Mouse (Mus musculus): ENCODE measurements at regions not wholly inside any gene's neighbourhood (a gene's known extent, or its start where the extent isn't known, plus 50 kb on each side); places are given as distances from the start of the nearest gene placed in this dataset.

DNA sequence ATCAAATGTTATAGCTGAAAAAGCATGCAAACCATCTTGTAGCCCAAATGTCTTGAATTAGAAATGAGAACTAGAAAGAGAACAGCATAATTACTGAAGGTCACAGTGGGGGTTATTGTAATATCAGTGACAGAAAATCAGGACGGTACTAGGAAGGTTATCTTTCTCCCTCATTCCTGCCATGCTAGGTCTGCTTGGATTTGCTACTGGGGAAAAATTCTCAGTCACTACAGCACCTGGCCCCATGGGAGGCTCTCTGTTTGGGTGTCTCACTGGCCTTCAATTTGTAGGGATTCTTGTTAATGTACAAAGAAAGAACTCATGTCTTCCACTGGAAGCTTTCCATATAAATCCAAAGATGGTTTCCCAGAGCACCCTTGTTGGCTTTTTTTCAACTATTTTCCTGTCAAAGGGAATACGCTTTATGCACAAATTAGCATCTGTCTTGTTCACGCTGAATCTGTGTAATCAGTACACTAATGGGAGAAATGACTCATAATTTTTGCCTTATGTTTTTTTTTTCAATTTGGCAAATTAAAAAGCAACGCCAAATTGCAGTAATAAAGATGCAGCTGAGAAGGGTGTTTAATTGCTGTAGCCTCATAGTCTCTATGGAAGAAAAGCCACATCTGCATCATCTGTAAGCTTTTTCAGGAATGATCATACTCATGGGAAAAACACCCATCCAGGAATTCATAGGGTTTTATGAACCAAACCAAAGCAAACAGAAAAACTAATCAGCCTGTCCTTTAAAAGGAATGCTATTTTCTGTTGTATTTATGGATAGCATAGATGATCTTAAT is 290.2 kb upstream of the Arhgef26 start:
- in situ Hi-C loops (cut with MboI, MseI) = no loop called here

DNA sequence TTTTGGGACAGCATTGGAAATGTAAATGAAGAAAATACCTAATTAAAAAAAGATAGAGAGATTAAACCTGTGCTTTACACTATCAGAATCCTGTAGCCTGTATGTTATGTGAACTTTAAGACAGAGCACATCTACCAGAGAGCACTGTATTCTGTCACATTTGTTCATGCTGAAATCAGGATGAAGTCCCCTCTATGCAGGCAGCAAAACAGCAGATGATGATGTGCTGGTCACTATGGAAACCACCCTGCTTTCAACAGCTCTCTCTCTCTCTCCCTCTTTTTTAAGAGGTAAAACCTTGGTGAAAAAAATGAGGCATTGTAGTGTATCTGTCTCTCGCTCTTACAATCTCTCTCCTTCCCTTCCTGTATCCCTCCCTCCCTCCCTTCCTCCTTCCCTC is 283.9 kb upstream of the Arhgef26 start:
- in situ Hi-C loops (cut with MboI, MseI) = no loop called here

DNA sequence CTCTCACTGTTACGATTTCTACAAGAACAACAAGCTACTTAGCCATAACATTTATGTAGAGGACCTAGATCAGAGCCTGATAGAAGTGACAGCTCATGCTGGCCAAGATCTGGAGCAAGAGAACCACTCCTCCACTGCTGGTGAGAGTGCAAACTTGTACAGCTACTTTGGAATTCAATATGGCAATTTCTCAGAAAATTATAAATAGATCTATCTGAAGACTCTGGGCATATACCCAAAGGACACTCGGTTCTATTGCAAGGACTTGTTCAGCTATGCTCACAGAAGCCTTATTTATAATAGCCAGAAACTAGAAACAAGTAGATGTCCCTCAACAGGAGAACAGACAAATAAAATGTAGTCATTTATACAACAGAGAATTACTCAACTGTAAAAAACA is 259.6 kb upstream of the Arhgef26 start:
- in situ Hi-C loops (cut with MboI, MseI) = loop anchor here in 1 of 2 experiments (10.0 kb wide), 1 partner anchor 356 kb away; no protein-coding TSS in a partner anchor

DNA sequence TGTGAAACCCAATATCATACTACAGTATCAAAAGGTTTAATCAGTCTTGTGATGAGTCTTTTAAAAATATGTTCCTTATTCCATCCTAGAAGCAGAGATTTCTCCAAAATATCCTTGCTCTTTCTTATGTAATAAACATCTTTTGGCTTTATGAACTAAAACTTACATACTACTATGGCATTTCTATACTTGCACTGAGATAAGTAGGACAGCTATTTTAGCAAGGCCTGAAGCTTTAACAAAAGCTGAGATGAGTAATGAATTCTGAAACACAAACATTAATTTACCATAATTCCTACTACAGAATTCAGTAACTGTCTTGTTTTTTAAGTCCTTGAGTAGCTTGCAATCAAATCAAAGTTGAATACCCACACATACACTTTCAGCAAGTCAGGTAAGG is 252.6 kb upstream of the Arhgef26 start:
- in situ Hi-C loops (cut with MboI, MseI) = no loop called here

DNA sequence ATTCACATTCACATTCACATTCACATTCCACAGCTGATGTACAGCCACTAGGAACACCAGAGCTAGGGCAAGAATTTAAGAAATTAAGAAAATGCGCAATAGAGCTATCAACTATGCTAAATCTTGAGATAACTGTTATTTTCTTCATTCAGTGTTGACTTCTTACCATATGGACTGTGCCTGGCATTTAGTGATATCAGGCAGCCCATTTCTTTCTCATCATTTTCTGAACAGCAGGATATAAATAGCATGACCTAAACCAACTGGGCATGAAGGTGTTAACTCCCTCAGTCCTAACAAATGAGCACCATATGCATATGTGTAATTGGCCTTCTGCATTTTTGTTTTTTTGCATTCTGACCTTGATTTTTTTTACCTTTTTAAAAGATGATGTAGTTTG is 250.9 kb upstream of the Arhgef26 start:
- in situ Hi-C loops (cut with MboI, MseI) = no loop called here

DNA sequence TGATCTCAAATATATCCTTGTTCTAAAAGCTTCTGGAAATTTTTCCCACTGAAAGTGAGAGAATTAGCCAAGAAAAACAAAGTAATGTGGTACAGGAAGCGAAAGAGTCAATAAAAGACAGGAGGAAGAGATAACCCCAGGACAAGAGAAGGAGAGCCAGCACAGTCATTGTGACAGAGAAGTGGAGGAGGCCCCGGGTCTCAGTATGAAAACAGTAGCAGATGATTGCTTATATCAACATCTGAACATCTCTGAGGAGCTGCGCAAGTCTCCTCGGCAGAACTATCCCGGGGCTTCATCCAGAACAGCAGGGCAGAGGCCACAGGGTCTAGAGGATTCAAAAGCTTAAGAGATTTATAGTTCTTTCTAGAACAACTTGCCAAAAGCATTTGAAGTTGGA is 235.0 kb upstream of the Arhgef26 start:
- in situ Hi-C loops (cut with MboI, MseI) = no loop called here

DNA sequence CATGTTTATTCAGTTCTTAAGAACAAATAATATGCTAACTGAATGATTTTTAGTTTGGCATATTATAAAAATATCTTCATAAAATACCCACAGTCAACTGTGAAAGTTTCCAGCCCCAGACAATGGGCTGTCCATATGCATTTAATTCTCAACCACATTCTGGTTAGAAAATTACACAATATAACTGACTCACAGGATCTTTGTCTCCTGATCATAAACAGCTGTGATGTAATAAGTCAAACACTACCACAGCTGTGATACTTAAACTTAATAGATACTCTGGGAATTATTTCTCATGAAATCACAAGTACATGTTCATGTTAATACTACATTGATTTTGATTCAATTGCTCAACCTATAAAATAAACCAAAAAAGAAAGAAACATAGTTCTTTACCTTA is 234.3 kb upstream of the Arhgef26 start:
- in situ Hi-C loops (cut with MboI, MseI) = no loop called here

DNA sequence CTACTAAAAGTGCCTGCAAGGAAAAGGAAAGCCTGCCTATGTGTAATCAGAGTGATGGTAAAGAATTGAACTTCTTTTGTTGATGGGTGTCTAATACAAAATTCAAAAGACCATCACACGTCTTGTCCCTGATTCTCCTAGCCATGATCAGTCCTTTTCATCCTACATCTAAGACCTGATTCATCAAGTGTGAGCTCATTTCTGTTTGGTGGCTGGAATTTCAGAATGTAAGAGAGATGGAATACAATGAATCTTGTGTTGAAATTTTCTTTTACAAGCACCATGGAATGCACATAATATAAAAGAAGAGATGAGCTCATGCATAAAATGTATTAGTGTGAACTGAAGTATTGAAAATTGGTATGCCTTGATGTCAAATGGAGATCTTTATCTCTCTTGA is 233.6 kb upstream of the Arhgef26 start:
- in situ Hi-C loops (cut with MboI, MseI) = no loop called here

DNA sequence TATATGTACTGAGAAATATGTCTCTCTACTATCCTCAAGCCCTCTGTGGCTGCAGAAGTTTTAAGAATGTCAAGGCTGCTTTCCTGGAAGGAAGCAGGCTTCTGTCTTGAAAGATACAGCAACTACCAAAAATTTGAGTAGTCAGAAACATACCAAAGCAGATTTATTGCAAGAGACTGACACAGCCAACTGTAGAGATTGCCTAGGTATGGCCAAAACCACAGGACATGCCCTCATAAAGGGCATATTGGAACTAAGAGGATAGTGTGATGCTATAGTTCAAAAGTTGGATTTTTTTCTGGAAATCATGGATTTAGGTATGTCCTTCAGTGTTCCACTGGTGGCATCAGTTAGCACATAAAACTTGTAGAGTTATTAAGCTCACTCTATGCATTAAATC is 230.8 kb upstream of the Arhgef26 start:
- in situ Hi-C loops (cut with MboI, MseI) = no loop called here

Data from T-helper 17 cell (primary cell).